Mouse (Mus musculus) liver, adult 2 months (tissue): Measurements from ENCODE around the gene Uxs1.

Source experiments
- CTCF ChIP-seq: fragments of 200-500 bp; IDR thresholded peaks from 2 replicates; pipeline ENCODE4 v1.5.1; 2011; ENCODE audit warnings: low read depth, low read length, control low read depth
- POLR2A ChIP-seq: fragments of 200-500 bp; IDR thresholded peaks from 2 replicates; pipeline ENCODE4 v1.6.1; 2011; ENCODE audit warnings: low read length, control low read depth; ENCODE audit not compliant: insufficient read depth; ENCODE audit errors: extremely low read depth

DNA sequence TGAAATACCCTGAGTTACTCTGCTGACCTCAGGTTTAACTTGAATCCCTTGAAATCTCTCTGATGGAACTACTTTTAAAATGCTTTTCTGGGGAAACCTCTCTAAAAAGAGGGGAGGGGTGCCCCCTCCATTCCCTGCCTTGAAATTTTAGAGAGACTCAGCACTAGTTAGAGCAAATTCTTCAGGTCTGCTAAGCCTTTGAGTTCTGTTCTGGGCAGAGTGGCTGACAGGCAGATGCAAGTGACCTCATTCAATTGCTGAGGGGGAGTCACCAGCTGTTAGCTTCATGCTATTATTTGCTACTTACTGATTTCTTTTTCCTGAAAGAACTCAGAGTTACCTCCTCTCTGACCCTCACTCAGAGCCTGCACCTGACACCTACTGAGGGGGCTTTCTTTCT, 43.5 kb upstream of the Uxs1 start:
- TF ChIP-seq CTCF (no peak), POLR2A (no peak)
